Mouse (Mus musculus): Measurements from ENCODE around the gene Prickle1.

The Prickle1 gene

GRCm38 (mm10) chr15:93456005-93456404, 139.7 kb downstream of the Prickle1 start:
- in situ Hi-C loops (cut with MboI, MseI) = loop anchor here in 1 of 2 experiments (10.0 kb wide), 1 partner anchor 1051 kb away; no protein-coding TSS in a partner anchor

- in situ Hi-C loops (cut with MboI, MseI) = loop anchor here in 1 of 2 experiments (10.0 kb wide), 1 partner anchor 1048 kb away; no protein-coding TSS in a partner anchor
Observed at GRCm38 (mm10) chr15:93453296-93453695, 142.4 kb downstream of the Prickle1 start.
